Mouse (Mus musculus): Measurements from ENCODE around the gene Ppp1r21. TPM values are rescaled to one million over a fixed set of nuclear protein-coding genes. Genes with fewer than 3 reads are reported as not detected.
A peak's percentile ranks its signal among the peaks of the same experiment; 100 is the strongest.

Gene Ppp1r21
- polyA plus RNA-seq (2015; fragmentation: Nextera tagmentation; extraction: Ambion mirVana) = 7.7 and 8.0 TPM in 2 replicates

GRCm38 (mm10) chr17:88529519-88530235 lies at the start of gene Ppp1r21:
TSS of gene Ppp1r21 (plus strand) at chr17:88530118.
- WGBS (ENCODE audit: insufficient replicate concordance) = 6% methylated on average over 47 of the region's 49 CpGs
- no peaks in the 10 kb centered on the region for H3K9me3 ChIP-seq (replicated peaks)

GRCm38 (mm10) chr17:88480369-88480768 lies 49.5 kb upstream of the Ppp1r21 start:
- H3K9me3 ChIP-seq (replicated peaks) = no peaks in the 10 kb centered on the region
- H3K9ac ChIP-seq = no peak overlapping the region
- ATAC-seq (ENCODE audit: low read depth) (no peak), DNase-seq (no peak)
- peaks cover 33% of the 10 kb centered on the region for H3K4me1 ChIP-seq (replicated peaks)
- no peak overlapping the region for H3K4me3 ChIP-seq (replicated peaks)
- H3K36me3 ChIP-seq = peaks cover 24% of the 10 kb centered on the region
- no peak overlapping the region for H3K4me2 ChIP-seq
- WGBS (ENCODE audit: insufficient replicate concordance) = 67% methylated on average over 10 of the region's 10 CpGs
- no peak overlapping the region for H3K27ac ChIP-seq
- H3K27me3 ChIP-seq = no peaks in the 10 kb centered on the region

More at GRCm38 (mm10) chr17:88529519-88530235, at the start of gene Ppp1r21:
- H3K4me2 ChIP-seq = peak within 1 kb of the TSS; percentile 89
- peak within 1 kb of the TSS; percentile 29 for H3K27ac ChIP-seq
- ATAC-seq (ENCODE audit: low read depth) (peak; percentile 96), DNase-seq (peak; percentile 94)
- H3K4me3 ChIP-seq (replicated peaks) = peak within 1 kb of the TSS; percentile 83
- H3K9ac ChIP-seq = peak within 1 kb of the TSS; percentile 81
- peaks cover 14% of the 10 kb centered on the region for H3K27me3 ChIP-seq
- H3K4me1 ChIP-seq (replicated peaks) = peaks cover 21% of the 10 kb centered on the region
- H3K36me3 ChIP-seq = no peaks in the 10 kb centered on the region

GRCm38 (mm10) chr17:88481062-88481461 lies 48.9 kb upstream of the Ppp1r21 start:
- DNase-seq (no peak), ATAC-seq (ENCODE audit: low read depth) (no peak)
- peaks cover 24% of the 10 kb centered on the region for H3K36me3 ChIP-seq
- H3K27me3 ChIP-seq = no peaks in the 10 kb centered on the region
- H3K4me1 ChIP-seq (replicated peaks) = peaks cover 33% of the 10 kb centered on the region
- no peaks in the 10 kb centered on the region for H3K9me3 ChIP-seq (replicated peaks)
- WGBS (ENCODE audit: insufficient replicate concordance) = 52% methylated on average over 2 of the region's 2 CpGs
- H3K9ac ChIP-seq = no peak overlapping the region
- no peak overlapping the region; the same call in 1 of the 2 replicates for H3K4me2 ChIP-seq
- H3K4me3 ChIP-seq (replicated peaks) = no peak overlapping the region
- H3K27ac ChIP-seq = peak overlapping the region; percentile 64

- H3K4me1 ChIP-seq (replicated peaks) = peaks cover 33% of the 10 kb centered on the region
- H3K4me3 ChIP-seq (replicated peaks) = no peak overlapping the region
- H3K27me3 ChIP-seq = no peaks in the 10 kb centered on the region
- no peaks in the 10 kb centered on the region for H3K9me3 ChIP-seq (replicated peaks)
- ATAC-seq (ENCODE audit: low read depth) (peak; percentile 88), DNase-seq (peak; percentile 40)
- no peak overlapping the region; the same call in 1 of the 2 replicates for H3K4me2 ChIP-seq
- H3K27ac ChIP-seq = peak overlapping the region; percentile 64
- H3K9ac ChIP-seq = no peak overlapping the region
- H3K36me3 ChIP-seq = peaks cover 24% of the 10 kb centered on the region
- 28% methylated on average over 3 of the region's 3 CpGs for WGBS (ENCODE audit: insufficient replicate concordance)
These were observed 48.3 kb upstream of the Ppp1r21 start for GRCm38 (mm10) chr17:88481587-88481986.

- Histone ChIP-seq H3K36me3 (peaks cover 28% of the 10 kb centered on the region), H3K27ac (no peak overlapping the region), H3K4me1 (replicated peaks) (peaks cover 26% of the 10 kb centered on the region), H3K4me3 (replicated peaks) (no peak overlapping the region), H3K27me3 (no peaks in the 10 kb centered on the region), H3K9ac (no peak overlapping the region), H3K4me2 (no peak overlapping the region), H3K9me3 (replicated peaks) (no peaks in the 10 kb centered on the region)
- ATAC-seq (ENCODE audit: low read depth) (no peak), DNase-seq (no peak)
- 77% methylated on average over 11 of the region's 11 CpGs for WGBS (ENCODE audit: insufficient replicate concordance)
These were observed 45.4 kb upstream of the Ppp1r21 start for GRCm38 (mm10) chr17:88484539-88484938.

- no peak overlapping the region for H3K27ac ChIP-seq
- no peak for ATAC-seq (ENCODE audit: low read depth)
- 74% methylated on average over 1 of the region's 1 CpGs for WGBS (ENCODE audit: insufficient replicate concordance)
These were observed 45.0 kb upstream of the Ppp1r21 start for GRCm38 (mm10) chr17:88484951-88485350.

GRCm38 (mm10) chr17:88490546-88490945 lies 39.4 kb upstream of the Ppp1r21 start:
- H3K4me1 ChIP-seq (replicated peaks) = no peaks in the 10 kb centered on the region
- no peak for ATAC-seq (ENCODE audit: low read depth)
- no peak overlapping the region for H3K9ac ChIP-seq
- H3K27me3 ChIP-seq = no peaks in the 10 kb centered on the region
- H3K4me3 ChIP-seq (replicated peaks) = no peak overlapping the region
- peaks cover 44% of the 10 kb centered on the region for H3K36me3 ChIP-seq
- H3K4me2 ChIP-seq = no peak overlapping the region
- DNase-seq = no peak
- WGBS (ENCODE audit: insufficient replicate concordance) = 86% methylated on average over 10 of the region's 10 CpGs
- H3K27ac ChIP-seq = no peak overlapping the region
- no peaks in the 10 kb centered on the region for H3K9me3 ChIP-seq (replicated peaks)

More at GRCm38 (mm10) chr17:88484951-88485350, 45.0 kb upstream of the Ppp1r21 start:
- DNase-seq = no peak
- H3K4me2 ChIP-seq = no peak overlapping the region
- peaks cover 23% of the 10 kb centered on the region for H3K4me1 ChIP-seq (replicated peaks)
- H3K9ac ChIP-seq = no peak overlapping the region
- H3K36me3 ChIP-seq = peaks cover 28% of the 10 kb centered on the region
- no peak overlapping the region for H3K4me3 ChIP-seq (replicated peaks)
- no peaks in the 10 kb centered on the region for H3K27me3 ChIP-seq
- H3K9me3 ChIP-seq (replicated peaks) = no peaks in the 10 kb centered on the region

- no peak overlapping the region for H3K4me3 ChIP-seq (replicated peaks)
- WGBS (ENCODE audit: insufficient replicate concordance) = 90% methylated on average over 13 of the region's 13 CpGs
- H3K27ac ChIP-seq = no peak overlapping the region
- H3K36me3 ChIP-seq = peaks cover 40% of the 10 kb centered on the region
- no peaks in the 10 kb centered on the region for H3K9me3 ChIP-seq (replicated peaks)
- no peak overlapping the region for H3K9ac ChIP-seq
- DNase-seq = no peak
- H3K27me3 ChIP-seq = no peaks in the 10 kb centered on the region
- no peak for ATAC-seq (ENCODE audit: low read depth)
- no peak overlapping the region for H3K4me2 ChIP-seq
- no peaks in the 10 kb centered on the region for H3K4me1 ChIP-seq (replicated peaks)
These were observed 38.4 kb upstream of the Ppp1r21 start for GRCm38 (mm10) chr17:88491366-88492106.

GRCm38 (mm10) chr17:88492107-88492460 lies 37.8 kb upstream of the Ppp1r21 start:
- no peak overlapping the region for H3K27ac ChIP-seq
- H3K4me2 ChIP-seq = no peak overlapping the region
- 87% methylated on average over 5 of the region's 5 CpGs for WGBS (ENCODE audit: insufficient replicate concordance)
- DNase-seq (no peak), ATAC-seq (ENCODE audit: low read depth) (no peak)
- no peak overlapping the region for H3K9ac ChIP-seq
- no peaks in the 10 kb centered on the region for H3K4me1 ChIP-seq (replicated peaks)
- no peaks in the 10 kb centered on the region for H3K27me3 ChIP-seq
- no peak overlapping the region for H3K4me3 ChIP-seq (replicated peaks)
- peaks cover 36% of the 10 kb centered on the region for H3K36me3 ChIP-seq
- no peaks in the 10 kb centered on the region for H3K9me3 ChIP-seq (replicated peaks)

GRCm38 (mm10) chr17:88493551-88493950 lies 36.4 kb upstream of the Ppp1r21 start:
- Histone ChIP-seq H3K4me3 (replicated peaks) (no peak overlapping the region), H3K4me1 (replicated peaks) (no peaks in the 10 kb centered on the region), H3K9me3 (replicated peaks) (no peaks in the 10 kb centered on the region), H3K27me3 (no peaks in the 10 kb centered on the region), H3K27ac (no peak overlapping the region), H3K36me3 (peaks cover 35% of the 10 kb centered on the region), H3K9ac (no peak overlapping the region), H3K4me2 (no peak overlapping the region)
- 86% methylated on average over 9 of the region's 9 CpGs for WGBS (ENCODE audit: insufficient replicate concordance)
- DNase-seq (no peak), ATAC-seq (ENCODE audit: low read depth) (no peak)

GRCm38 (mm10) chr17:88494121-88494771 lies 35.7 kb upstream of the Ppp1r21 start:
- Histone ChIP-seq H3K4me1 (replicated peaks) (no peaks in the 10 kb centered on the region), H3K27me3 (no peaks in the 10 kb centered on the region), H3K4me2 (no peak overlapping the region), H3K36me3 (peaks cover 29% of the 10 kb centered on the region), H3K27ac (no peak overlapping the region), H3K9ac (no peak overlapping the region), H3K9me3 (replicated peaks) (no peaks in the 10 kb centered on the region), H3K4me3 (replicated peaks) (no peak overlapping the region)
- WGBS (ENCODE audit: insufficient replicate concordance) = 81% methylated on average over 14 of the region's 14 CpGs
- no peak for ATAC-seq (ENCODE audit: low read depth)
- DNase-seq = no peak
